Mouse (Mus musculus) spleen, adult 18-20 months (tissue): Measurements from ENCODE around the gene Rgs9bp.
"Not testable (repeated sequence)": the region's sequence is repeated elsewhere in the genome, so short reads cannot be mapped to it uniquely, and the experiment has no call there.

Experiments used
- DNase-seq, 2 experiments: peaks; one replicate each; pipeline ENCODE4 v3.0.0; 2022; ENCODE audit warnings: mixed read lengths in 2 of 2

The Rgs9bp gene

DNA sequence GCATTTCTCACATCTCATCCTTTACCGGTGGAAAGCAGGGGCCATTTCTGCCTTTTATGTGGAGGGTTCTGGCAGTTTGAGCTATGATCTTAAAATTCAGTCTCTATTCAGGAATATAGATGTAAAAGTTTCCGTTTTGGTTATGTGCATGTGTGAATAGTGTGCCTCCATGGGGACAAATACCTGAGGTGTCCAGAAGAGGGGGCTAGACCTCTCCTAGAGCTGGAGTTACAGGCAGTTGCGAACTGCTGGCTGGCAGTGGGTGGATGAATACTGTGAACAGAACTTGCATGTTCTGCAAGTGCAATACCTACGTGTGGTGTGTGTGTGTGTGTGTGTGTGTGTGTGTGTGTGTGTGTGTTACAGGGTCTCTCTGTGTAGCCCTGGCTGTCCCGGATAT, 2.7 kb downstream of the Rgs9bp start:
- DNase-seq: no peak

DNA sequence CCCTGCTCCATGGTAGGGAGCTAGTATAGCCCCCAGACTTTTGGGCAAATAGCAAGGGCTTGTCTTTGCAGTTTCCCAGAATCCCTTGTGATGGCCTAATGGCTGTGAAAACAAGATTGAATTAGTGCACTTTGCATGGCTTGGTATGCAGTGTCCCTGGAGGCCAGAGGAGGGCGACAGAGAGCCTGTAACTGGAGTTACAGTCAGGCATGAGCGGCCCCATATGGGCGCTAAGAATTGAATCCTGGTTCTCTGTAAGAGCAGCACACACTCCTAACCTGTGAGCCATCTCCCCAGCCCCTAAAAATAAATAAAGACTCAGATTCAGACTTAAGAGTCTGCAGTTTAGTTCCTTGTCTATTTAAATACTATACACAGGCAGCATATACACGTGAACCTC, 5.5 kb downstream of the Rgs9bp start:
- peak in 1 of 2 experiments; percentile 56 for DNase-seq

DNA sequence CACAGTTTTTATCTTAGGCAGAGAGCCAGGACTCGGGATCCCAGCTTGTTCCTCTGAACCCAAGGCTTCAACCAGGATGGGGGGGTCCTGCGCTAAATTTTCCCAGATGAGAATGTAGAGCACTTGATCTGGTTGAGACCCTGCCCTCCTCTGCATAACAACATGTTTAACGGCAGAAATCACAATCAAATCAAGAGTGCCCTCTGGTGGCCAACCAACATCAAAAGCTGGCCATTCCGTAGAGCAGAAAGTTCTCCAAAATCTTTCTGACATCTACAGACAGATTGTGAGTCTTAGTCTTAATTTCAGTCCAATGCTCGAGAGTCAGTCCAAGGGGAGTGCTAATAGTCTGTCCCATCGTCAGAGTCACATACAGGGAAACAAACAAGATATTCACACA, 14.5 kb downstream of the Rgs9bp start:
- not testable (repeated sequence) for DNase-seq

DNA sequence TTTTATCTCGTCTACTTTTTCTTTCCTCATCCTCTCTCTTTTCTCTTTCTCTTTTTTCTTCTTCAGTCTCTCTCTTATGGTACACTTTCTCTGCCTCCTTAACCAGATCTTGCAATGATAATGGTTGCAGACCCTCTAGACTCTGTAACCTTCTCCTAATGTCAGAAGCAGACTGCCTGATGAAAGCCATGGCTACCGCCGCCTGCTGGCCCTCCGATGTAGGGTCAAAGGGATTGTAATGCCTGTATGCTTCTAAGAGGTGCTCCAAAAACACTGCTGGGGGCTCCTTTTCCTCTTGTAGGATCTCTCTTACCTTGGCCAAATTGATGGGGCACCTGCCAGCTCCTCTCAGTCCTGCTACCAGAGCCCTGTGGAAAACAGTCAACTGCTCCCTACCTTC, 15.7 kb downstream of the Rgs9bp start:
- not testable (repeated sequence) for DNase-seq

DNA sequence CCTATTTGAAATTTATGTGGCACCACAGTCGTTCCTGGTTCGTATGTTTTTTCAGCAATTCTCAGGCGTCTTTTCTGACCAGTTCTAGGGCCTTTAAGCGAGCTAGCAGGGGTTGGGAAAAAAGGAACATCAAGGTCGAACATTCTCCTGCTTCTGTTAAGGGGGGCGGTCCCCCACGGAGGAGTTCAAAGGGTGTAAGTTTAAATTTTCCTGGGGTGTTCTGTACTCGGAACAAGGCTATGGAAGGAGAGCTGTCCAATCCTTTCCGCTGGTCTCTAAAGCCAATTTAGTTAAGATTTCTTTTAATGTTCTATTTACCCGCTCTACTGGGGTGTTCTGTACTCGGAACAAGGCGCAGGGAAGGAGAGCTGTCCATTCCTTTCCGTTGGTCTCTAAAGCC, 19.4 kb downstream of the Rgs9bp start:
- DNase-seq: not testable (repeated sequence)

DNA sequence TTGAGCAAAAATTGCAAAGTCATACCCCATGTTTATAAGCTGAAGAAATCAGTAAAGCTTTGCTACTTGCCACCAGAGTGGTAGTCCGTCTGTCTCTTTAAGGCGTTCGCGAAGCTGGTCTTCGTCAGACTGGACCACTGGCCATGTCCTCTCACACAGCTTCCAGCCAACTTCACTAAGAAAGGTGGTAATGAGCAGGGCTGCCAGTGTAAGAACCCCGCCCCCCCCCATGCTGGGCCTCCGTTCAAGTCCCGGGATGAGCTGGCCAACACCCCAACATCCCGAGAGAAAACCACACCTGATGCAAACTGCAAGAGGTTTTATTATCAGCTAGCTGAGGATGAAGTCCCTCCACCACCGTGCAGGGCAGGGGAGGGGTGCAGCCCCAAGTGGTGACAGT, 20.5 kb downstream of the Rgs9bp start:
- not testable (repeated sequence) for DNase-seq

DNA sequence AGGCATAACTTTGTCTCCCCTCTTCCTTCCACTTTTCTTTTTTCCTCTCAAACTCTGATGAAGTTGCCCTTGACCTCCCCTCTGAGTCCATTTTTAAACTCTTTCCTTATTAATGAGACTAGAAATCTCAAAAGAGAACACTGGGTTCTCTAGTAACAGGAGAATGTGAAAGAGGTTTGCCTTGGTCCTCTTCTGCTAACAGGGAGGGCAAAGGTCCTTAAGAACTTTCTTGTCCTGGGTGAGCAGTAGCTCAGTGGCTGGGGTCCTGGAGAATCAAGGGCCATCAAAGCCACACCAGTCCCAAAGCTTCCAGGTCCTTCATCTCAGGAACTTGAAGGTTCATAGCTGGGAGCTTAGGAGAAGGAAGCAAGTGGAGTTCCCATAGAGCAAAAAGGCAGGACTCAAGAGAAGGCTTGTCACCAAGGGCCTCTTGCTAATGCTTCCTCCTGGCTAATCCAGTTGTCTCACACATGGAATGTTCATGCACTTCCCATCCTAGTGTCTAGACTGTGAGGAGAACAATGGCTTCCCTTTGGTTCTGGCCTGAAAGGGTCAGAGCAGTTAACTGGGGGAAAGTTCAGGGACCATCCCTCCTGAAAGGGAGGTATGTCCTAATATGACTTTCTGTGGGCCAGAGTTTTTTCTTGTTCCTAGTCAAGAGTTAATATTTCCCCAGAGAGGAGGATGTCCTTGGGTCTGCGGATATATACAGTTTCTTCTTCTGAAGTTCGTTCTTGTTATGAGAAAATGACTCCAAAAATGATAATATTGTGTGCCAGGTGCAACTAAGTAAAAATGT, 21.1 kb downstream of the Rgs9bp start:
- DNase-seq: no peak

DNA sequence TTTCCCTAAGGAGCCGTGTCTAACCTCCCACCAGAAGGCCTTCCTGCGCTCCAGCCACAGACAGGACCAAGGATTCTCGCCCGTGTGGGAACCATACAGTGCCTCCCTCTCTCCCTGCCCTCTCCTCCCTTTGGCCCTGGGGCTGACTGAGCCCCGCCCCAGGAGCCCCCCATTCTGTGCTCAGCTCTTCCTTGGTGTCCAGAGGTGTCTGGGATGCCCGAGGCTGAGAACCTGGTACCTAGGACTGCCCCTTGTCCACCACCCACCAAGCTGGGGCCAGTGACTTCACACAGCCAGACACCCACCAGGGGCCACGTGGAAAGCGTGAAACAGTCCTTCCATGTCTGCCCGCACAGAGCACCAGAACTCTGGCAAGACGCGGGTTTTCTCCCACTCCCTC, 22.3 kb downstream of the Rgs9bp start:
- DNase-seq: no peak

DNA sequence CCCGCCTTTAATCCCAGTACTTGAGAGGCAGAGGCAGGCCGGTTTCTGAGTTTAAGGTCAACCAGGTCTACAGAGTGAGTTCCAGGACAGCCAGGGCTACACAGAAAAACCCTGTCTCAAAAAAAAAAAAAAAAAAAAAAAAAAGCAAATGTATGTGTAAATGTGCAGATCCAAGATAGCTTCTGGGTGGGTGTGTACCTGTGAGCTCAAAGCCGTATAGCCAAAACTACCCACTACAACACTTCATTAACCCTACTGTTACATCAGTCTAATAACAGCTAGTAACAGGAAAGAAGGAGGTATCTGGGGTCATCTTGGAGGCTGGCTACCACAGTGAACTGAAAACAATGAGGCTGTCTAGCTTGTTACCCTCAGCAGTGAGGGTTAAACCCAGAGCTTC, 25.5 kb downstream of the Rgs9bp start:
- no peak for DNase-seq

DNA sequence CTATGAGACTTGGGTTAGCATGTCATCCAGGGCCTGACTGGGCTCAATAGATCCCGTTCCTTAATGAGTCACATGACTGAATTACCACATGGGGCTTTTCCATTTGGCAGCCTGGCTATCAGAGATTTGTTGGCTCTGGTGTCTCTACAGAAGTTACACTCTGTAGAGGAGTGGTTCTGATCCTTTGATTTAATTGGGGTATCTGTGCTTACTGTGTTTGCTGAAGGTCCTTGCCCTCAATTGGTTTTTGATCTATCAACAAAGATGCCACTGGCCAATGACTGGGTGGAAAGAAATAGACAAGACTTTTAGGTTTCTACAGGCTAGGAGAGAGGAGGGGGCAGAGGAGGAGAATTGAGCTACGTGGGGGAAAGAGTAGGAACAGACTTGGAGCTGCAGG, 26.7 kb downstream of the Rgs9bp start:
- DNase-seq: no peak

DNA sequence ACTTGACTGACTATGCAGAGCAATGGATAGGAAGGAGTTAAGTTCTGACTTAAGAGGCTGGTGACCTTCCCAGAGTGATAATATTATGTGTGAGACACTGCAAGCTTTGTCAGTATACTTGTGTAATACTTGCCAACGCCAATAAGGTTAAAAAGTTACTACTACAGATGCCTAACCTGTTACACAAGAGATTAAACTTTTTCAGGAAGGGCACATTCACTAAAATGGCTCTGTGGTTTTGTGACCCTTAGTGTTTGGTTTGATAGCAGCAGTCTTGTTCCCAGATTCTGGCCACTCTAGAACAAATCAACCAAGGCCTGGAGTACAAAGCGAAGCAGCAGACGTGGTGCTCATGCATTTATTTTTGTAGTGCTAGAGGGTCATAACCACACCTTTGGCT, 27.8 kb downstream of the Rgs9bp start:
- DNase-seq: no peak

DNA sequence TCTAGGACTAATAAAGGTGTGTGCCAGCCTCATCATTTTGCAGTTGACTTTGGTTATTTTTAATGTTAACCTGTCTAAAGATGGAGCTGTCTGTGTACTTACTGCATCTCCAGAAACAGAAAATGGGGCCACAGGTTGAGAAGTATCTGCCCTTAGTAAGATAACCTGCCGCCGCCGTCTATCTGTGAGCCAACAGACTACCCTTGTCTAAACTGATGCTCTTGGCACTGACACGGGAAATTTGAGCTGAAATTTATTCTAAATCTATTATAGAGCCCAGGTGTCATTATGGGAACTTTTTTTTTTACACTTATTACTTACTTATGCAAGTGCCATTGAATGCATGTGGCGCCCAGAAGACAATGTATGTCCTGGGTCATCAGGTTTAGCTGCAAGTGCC, 28.5 kb downstream of the Rgs9bp start:
- DNase-seq: no peak

DNA sequence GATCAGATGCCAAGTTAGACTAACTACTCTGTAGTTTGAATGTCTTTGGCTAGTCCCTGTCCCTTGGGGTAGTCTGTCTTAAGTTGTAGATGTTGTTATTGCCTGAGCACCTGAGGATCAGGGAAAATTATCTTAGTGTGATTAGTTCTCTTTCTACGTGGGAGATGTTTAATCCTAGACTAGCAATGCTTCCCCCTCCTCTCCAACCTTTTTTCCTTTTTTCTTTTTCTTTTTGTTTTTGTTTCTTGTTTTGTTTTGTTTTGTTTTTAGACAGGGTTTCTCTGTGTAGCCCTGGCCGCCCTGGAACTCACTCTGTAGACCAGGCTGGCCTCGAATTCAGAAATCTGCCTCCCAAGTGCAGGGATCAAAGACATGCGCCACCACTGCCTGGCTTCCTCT, 29.2 kb downstream of the Rgs9bp start, which contains the start of gene Nudt19:
Gene Nudt19, minus strand, starts transcription at position 100 of the 399 bp plus-strand sequence.
- DNase-seq: no peak

DNA sequence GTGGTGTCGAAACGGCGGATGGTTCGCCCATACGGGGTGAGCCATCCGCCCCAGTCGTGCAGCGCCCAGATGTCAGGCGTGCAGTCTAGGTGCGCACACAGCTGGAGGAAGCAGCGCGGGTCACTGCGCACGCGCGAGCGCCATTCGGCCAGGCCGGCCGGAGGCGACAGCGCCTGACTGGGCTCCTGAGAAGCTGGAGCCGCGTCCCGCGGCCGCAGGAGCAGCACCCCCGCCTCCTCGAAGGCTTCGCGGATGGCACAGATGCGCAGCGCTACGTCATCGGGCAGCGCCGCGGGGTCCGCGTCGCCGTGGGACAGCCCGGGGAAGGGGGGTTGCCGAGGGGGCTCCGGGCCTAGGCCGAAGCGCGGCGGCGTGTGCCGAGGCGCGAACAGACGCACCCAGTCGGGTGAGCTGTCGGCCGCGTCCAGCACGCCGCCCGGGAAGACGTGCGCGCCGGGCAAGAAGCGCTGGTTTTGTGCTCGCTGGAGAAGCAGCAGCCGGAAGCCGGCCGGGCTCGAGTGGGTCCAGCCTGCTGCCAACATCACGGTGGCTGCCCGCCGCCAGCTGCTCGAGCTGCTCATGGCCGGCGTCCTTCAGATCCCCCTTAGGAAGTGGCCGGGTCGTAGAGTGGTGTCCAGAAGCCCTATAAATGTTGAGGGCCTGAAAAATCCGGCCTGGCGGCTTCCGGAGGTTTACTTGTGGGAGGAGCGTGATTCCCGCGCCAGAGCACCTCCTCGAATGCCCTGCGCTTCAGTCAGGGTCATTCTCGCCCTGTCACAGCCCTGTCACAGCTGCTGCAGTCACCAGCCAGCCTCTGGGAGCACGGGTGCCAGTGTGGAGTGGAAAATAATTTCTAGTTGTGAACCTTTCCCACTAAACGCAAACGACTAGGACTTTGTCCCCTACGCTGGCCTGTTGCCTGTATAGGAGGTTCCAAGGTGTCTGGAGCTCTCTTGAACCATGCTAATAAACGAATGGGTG, 29.9 kb downstream of the Rgs9bp start:
- DNase-seq: peak; percentile 74 to 78

DNA sequence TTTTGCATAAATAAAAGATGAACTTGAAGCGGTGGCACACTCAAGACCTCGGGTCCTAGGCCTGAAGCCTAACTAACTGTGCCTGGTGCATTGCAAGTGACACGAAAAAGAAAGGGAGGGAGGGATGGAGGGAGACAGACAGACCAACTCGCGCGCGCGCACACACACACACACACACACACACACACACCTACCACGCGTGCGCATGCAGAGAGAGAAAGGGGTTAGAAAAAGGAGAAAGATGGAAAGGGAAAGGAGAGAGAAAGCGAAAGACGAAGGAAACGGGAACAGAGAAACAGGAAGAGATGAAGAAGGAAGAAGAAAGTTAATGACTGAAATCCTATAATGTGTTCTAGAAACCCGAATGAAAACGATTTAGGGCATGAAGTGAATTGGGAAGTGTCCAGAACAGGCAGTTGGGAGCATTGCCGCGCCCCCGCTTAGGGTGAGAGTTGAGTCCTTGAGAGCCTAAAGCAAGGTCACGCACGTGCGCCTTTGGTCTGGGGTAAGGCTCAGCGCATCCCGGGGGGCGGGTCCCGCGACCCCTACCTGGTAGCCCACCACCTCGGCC, 30.7 kb downstream of the Rgs9bp start:
- DNase-seq: peak in 1 of 2 experiments; percentile 17

DNA sequence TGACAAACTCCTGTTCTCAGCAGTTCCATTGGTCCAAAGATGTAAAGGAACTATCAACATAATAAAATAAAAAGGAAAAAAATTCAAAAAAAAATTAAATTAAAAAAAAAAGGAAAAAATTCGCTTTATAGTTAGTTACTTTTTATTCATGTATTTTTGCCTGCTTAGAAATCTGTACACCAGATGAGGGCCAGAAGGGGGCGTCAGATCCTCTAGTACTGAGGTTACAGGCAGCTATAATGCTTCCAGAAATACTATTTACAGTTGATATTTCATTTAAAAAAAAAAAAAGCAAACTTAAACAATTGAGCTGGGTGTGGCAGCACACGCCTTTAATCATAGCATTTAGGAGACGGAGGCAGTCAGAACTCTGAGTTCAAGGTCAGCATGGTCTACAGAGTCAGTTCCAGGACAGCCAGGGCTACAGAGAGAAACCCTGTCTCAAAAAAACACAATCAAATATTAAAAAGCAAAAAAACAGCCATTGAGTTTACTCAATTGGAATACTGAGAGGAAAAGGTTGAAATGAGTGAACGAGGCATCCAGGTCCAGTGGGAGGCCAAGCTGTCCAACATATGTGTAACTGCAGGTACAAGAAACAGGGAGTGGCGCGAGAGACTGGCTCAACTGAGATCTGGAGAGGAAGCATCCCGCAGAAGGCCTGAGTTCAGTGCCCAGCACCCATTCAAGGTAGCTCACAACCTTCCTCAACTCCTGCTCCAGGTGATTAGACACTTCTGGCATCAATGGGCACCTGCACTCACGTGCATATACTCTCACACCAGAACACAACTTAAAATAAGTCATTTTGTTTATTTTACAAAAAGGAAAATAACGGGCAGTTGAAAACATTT, 31.4 kb downstream of the Rgs9bp start:
- peak in 1 of 2 experiments; percentile 34 for DNase-seq

DNA sequence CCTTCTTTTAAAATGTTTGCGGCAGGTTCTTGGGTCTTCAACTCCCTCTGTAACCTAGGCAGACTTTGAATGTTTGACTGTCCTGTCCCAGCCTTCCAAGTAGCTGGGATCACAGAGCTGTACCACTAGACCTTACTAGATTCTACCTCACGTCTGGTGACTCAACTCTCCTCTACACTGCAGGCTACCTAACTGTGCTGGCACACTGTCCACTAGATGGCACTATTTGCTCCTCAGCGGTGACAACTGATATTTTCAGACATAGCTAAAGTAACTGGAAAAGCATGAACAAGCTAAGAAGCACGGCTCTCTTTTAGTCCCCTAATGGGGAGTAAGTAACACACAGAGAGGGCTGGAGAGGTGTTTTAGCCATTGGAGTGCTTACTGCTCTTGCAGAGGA, 39.5 kb downstream of the Rgs9bp start:
- peak in 1 of 2 experiments; percentile 35 for DNase-seq

DNA sequence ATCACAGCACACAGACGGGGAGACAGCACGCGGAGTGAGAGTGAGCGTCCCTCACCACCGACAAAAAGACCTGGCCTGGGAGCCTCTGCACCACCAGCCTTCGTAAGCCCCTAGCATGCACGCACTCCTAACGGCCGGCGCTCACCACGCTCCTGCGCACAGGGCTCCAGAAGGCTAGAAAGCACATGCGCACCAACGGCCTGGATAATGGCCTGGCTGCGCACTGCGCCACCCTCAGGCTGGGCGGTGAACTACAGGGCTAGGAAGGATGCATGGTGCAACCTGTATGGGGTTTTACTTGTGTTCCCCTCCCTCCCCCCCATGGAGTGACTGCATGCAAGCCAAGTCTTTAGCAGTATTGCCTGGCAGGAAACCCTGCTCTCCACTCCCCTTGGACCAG, 47.8 kb downstream of the Rgs9bp start, which contains the start of gene Tdrd12:
Gene Tdrd12, minus strand, starts transcription at position 184 of the 400 bp plus-strand sequence.
- no peak for DNase-seq

DNA sequence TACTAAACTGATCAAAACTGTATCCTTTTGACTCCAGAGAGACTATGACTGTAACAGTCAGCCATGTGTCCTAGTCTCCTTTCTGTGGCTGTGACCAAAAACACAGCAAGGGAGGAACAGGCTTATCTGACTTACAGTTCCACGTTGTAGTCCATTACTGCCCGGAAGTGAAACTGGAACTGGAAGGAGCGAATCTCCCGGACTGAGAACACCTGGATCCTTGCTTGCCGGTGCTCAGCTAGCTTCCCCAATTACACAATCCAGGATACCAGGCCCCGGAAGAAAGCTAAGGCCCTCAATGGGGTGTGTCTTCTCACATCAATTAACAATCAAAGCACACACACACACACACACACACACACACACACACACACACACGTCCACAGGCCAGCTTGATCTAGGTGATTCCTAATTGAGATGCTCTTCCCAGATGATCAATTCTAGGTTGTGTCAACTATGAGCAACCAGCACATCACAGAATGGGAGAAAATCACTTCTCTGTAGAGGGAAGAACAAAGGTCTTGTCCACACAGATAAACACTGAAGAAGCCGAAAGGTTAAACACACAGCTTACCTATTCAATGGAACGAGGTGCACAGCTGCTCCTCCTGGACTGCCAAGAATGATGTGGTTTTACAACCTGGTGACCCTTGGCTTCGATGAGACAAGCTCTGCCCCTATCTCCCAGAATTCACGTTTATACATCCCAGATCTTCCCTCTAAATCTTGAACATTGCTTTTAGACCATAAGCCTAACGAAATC, 49.5 kb downstream of the Rgs9bp start:
- DNase-seq: no peak

DNA sequence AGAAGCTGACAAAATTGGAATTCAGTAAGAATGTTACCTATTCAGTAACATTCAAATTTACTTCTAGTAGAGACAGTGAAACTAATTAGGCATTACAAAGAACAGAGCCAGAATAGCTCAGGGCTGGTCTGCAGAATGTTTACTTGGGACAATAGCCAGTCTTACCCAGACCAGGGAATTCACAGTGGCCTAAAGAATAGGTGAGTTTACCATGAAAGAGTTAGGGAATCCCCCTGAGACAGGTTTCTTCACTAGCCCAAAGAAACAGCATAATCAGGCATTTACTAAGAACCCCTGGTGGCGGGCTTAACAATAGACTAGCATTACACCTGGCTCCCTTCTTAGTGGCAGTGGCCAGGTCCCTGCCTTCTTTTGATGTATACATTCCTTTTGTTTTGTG, 54.8 kb downstream of the Rgs9bp start:
- not testable (repeated sequence) for DNase-seq

DNA sequence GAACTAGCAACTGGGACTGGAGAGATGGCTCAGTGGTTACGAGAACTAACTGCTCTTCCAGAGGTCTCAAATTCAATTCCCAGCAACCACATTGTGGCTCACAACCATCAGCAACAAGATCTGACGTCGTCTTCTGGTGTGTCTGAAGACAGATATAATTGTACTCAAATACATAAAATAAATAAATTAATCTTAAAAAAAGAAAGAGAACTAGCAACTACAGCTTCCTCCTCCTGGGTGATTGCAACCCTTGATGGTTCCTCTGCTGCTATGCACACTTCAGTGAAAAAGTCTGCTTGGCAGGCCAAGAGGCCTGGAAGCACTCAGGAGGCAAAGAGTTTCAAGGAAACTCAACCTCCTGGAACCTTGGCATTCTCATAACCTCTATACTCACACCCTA, 55.4 kb downstream of the Rgs9bp start:
- DNase-seq: no peak
